Mouse (Mus musculus) induced T-regulatory cell, adult 2 months (primary cell): ENCODE measurements around the gene Git1.

Experiments used
- DNase-seq: peaks from one replicate; pipeline ENCODE4 v3.0.0-alpha.2; 2012; ENCODE audit warnings: low read depth

Gene Git1

GRCm38 (mm10) chr11:77501971-77502370, 8.6 kb downstream of the Git1 start:
- DNase-seq, result no peak

GRCm38 (mm10) chr11:77502481-77502880, 9.1 kb downstream of the Git1 start:
- DNase-seq, result no peak

GRCm38 (mm10) chr11:77503511-77503910, 10.1 kb downstream of the Git1 start:
- DNase-seq, result no peak

- DNase-seq, result no peak
These were observed 11.0 kb downstream of the Git1 start for GRCm38 (mm10) chr11:77504377-77504776.

- DNase-seq, result no peak
These were observed 12.1 kb downstream of the Git1 start for GRCm38 (mm10) chr11:77505291-77505980.

- DNase-seq, result no peak
These were observed 12.9 kb downstream of the Git1 start for GRCm38 (mm10) chr11:77506273-77506672.

- no peak for DNase-seq
These were observed 13.6 kb downstream of the Git1 start for GRCm38 (mm10) chr11:77506941-77507340.

- no peak for DNase-seq
These were observed 14.1 kb downstream of the Git1 start for GRCm38 (mm10) chr11:77507426-77507825.

GRCm38 (mm10) chr11:77508068-77509021, 15.0 kb downstream of the Git1 start:
- peak; percentile 92 for DNase-seq

GRCm38 (mm10) chr11:77511336-77511735, 18.0 kb downstream of the Git1 start:
- no peak for DNase-seq

- DNase-seq, result peak; percentile 93
These were observed 19.8 kb downstream of the Git1 start for GRCm38 (mm10) chr11:77512891-77513810.

GRCm38 (mm10) chr11:77513811-77514170, 20.4 kb downstream of the Git1 start:
- no peak for DNase-seq

- DNase-seq, result peak; percentile 59
These were observed 21.0 kb downstream of the Git1 start for GRCm38 (mm10) chr11:77514281-77514831.

- peak; percentile 77 for DNase-seq
These were observed 21.7 kb downstream of the Git1 start, which contains the start of gene Abhd15 for GRCm38 (mm10) chr11:77514832-77515636. Gene Abhd15, plus strand, starts transcription at chr11:77515121.

GRCm38 (mm10) chr11:77515637-77516552, 22.5 kb downstream of the Git1 start, which contains the start of gene Trp53i13:
Gene Trp53i13, minus strand, starts transcription at chr11:77515980.
- no peak for DNase-seq

- DNase-seq, result no peak
These were observed 23.4 kb downstream of the Git1 start for GRCm38 (mm10) chr11:77516553-77517425.

- DNase-seq, result peak; percentile 51
These were observed 24.9 kb downstream of the Git1 start for GRCm38 (mm10) chr11:77518051-77518798.

- peak; percentile 84 for DNase-seq
These were observed 25.7 kb downstream of the Git1 start, which contains the start of gene Gm10392 for GRCm38 (mm10) chr11:77519043-77519442. Gene Gm10392, minus strand, starts transcription at chr11:77519198.
